Mouse (Mus musculus) monocyte, adult 5-6 weeks (primary cell): ENCODE data around the gene Supt20. TPM values are rescaled to one million over a fixed set of nuclear protein-coding genes. Genes with fewer than 3 reads are reported as not detected.
"Not testable (repeated sequence)": the region's sequence is repeated elsewhere in the genome, so short reads cannot be mapped to it uniquely, and the experiment has no call there.

Experiments
- ATAC-seq: fragments of 153-309, 156-312 bp; replicated peaks from 2 replicates; pipeline ENCODE4 v1.8.0; 2017; ENCODE audit warnings: mild to moderate bottlenecking; ENCODE audit not compliant: low TSS enrichment, insufficient number of reproducible peaks, severe bottlenecking, poor library complexity, low FRiP score
- total RNA-seq: library from RNA; stranded (forward); fragments of 200-1000, 200-491, 200-594 nt; gene quantifications from 3 replicates; pipeline ENCODE4 v1.2.3, GENCODE M21; 2017

Gene Supt20
- total RNA-seq, 1 experiment from 2014 or later, result 61.8 TPM

GRCm38 (mm10) chr3:54689091-54689490 lies 3.5 kb upstream of the Supt20 start:
- ATAC-seq, result no peak

- ATAC-seq, result no peak
These were observed 429 bp downstream of the Supt20 start for GRCm38 (mm10) chr3:54693056-54693415.

- ATAC-seq, result no peak
These were observed 7.2 kb downstream of the Supt20 start for GRCm38 (mm10) chr3:54699759-54700301.

GRCm38 (mm10) chr3:54704106-54704505 lies 11.5 kb downstream of the Supt20 start:
- ATAC-seq, result not testable (repeated sequence)

- ATAC-seq, result peak; percentile 88
These were observed 16.4 kb downstream of the Supt20 start for GRCm38 (mm10) chr3:54708972-54709371.

- ATAC-seq, result no peak
These were observed 21.6 kb downstream of the Supt20 start, which contains the start of gene Gm21958 for GRCm38 (mm10) chr3:54714253-54714652. Gene Gm21958, minus strand, starts transcription at chr3:54714353.

- ATAC-seq, result no peak
These were observed 22.9 kb downstream of the Supt20 start for GRCm38 (mm10) chr3:54715461-54715860.

- ATAC-seq, result no peak
These were observed 24.7 kb downstream of the Supt20 start for GRCm38 (mm10) chr3:54717348-54717747.

GRCm38 (mm10) chr3:54718947-54719346 lies 26.3 kb downstream of the Supt20 start:
- ATAC-seq, result peak; percentile 90

- ATAC-seq, result peak; percentile 94
These were observed 31.3 kb downstream of the Supt20 start for GRCm38 (mm10) chr3:54723741-54724500.

GRCm38 (mm10) chr3:54725344-54725743 lies 32.7 kb downstream of the Supt20 start:
- no peak for ATAC-seq

GRCm38 (mm10) chr3:54727588-54727987 lies 35.0 kb downstream of the Supt20 start:
- no peak for ATAC-seq

GRCm38 (mm10) chr3:54728100-54728499 lies 35.5 kb downstream of the Supt20 start:
- ATAC-seq, result no peak

- no peak for ATAC-seq
These were observed 39.1 kb downstream of the Supt20 start for GRCm38 (mm10) chr3:54731626-54732150.

- ATAC-seq, result no peak
These were observed 39.8 kb downstream of the Supt20 start for GRCm38 (mm10) chr3:54732371-54732770.

- ATAC-seq, result peak; percentile 72
These were observed 42.0 kb downstream of the Supt20 start for GRCm38 (mm10) chr3:54734411-54735246.

GRCm38 (mm10) chr3:54735247-54736046 lies 42.8 kb downstream of the Supt20 start, which contains the start of the genes Exosc8 and Alg5:
Gene Exosc8, minus strand, starts transcription at chr3:54735393.
Gene Alg5, plus strand, starts transcription at chr3:54735539.
- ATAC-seq, result peak; percentile 46

GRCm38 (mm10) chr3:54736101-54736927 lies 43.7 kb downstream of the Supt20 start:
- ATAC-seq, result no peak
